Mouse (Mus musculus): ENCODE measurements around the gene Lcn5.

DNA sequence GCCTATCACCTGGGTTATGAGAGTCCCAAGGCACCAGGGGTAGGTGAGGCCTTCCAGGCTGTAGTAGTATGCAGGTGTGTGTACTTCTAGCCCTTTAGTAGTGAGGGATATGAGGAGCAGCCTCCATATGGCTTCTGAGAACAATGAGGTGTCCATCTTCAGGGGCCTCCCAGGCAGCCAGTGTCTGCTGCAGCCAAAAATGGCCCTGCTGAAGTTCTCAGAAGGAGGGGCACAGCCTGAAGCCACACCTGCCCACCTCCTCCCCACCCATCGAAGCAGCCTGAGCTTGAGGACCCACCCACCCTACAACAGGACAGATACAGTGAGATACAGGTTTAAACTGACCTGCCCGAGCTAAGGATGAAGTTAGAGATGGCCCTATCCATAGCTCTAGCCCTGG is 24.7 kb downstream of the Lcn5 start, which contains the start of gene Lcn10:
- TF ChIP-seq POLR2A (IDR thresholded peaks at IDR 0.05; ENCODE audit: control insufficient read depth, low read depth, low read length) (no peak), CTCF (IDR thresholded peaks at IDR 0.05; ENCODE audit: control insufficient read depth, insufficient read depth, insufficient replicate concordance, low read depth, low read length) (no peak)

Data from testis, adult 2 months (tissue).